Mouse (Mus musculus) neutrophil, adult 65 days (primary cell): ENCODE results near the gene Vmn2r124. TPM values are rescaled to one million over a fixed set of nuclear protein-coding genes. Genes with fewer than 3 reads are reported as not detected.

Experiments used
- total RNA-seq: library from RNA; stranded (reverse); gene quantifications from 2 replicates; pipeline ENCODE4 v1.2.4, GENCODE M21; 2023

The Vmn2r124 gene
- not detected in 2 replicates for total RNA-seq

GRCm38 (mm10) chr17:18049124-18049523 is at the start of gene Vmn2r124:
Gene Vmn2r124 (plus strand): TSS chr17:18049424.

GRCm38 (mm10) chr17:18021433-18021832 is 27.8 kb upstream of the Vmn2r124 start, which contains the start of gene Fpr-rs4:
Gene Fpr-rs4 (plus strand): TSS chr17:18021733.

GRCm38 (mm10) chr17:18084716-18085115 is 35.5 kb downstream of the Vmn2r124 start, which contains the start of gene Vmn2r91:
Gene Vmn2r91 (plus strand): TSS chr17:18085016.

Other genes with a start within 250 kb of the Vmn2r124 start
- 1.5 TPM in 2 replicates for gene Spaca6, start 222.3 kb upstream of the Vmn2r124 start, total RNA-seq
- 0.18 TPM in 1 of 2 replicates, not detected in the other for gene Has1, start 194.2 kb upstream of the Vmn2r124 start, total RNA-seq
- 229 and 276 TPM in 2 replicates for gene Fpr1, start 165.5 kb upstream of the Vmn2r124 start, total RNA-seq
- gene Fpr2, start 161.6 kb upstream of the Vmn2r124 start, total RNA-seq, result 358 and 406 TPM in 2 replicates
- 0.51 TPM in 1 of 2 replicates, not detected in the other for gene Fpr3, start 161.6 kb upstream of the Vmn2r124 start, total RNA-seq
- gene Fpr-rs4, start 27.7 kb upstream of the Vmn2r124 start, total RNA-seq, result not detected in 2 replicates
- gene Vmn2r91, start 35.6 kb downstream of the Vmn2r124 start, total RNA-seq, result not detected in 2 replicates
- gene Vmn2r92, start 102.5 kb downstream of the Vmn2r124 start, total RNA-seq, result 0.06 TPM in 1 of 2 replicates, not detected in the other
- not detected in 2 replicates for gene Vmn2r94, start 228.3 kb downstream of the Vmn2r124 start, total RNA-seq
- gene Vmn2r93, start 248.7 kb downstream of the Vmn2r124 start, total RNA-seq, result not detected in 2 replicates